Mouse (Mus musculus) heart, postnatal 36 days (tissue): ENCODE data around the gene Gm10375. TPM values are rescaled to one million over a fixed set of nuclear protein-coding genes. Genes with fewer than 3 reads are reported as not detected.
"Not testable (repeated sequence)": the region's sequence is repeated elsewhere in the genome, so short reads cannot be mapped to it uniquely, and the experiment has no call there.

Source experiments
- DNase-seq, 2 experiments: peaks; one replicate each; pipeline ENCODE4 v3.0.0; 2021 to 2022
- intact Hi-C: fragments of 180-260 bp; cut with DNase I; formaldehyde crosslinking; loops from one replicate; pipeline ENCODE4 v1.15.1; 2025
- total RNA-seq, 2 experiments: library from RNA; stranded (reverse); gene quantifications; 2 replicates each; pipeline ENCODE4 v1.2.3; 2021

Gene Gm10375
- not detected for total RNA-seq

GRCm38 (mm10) chr14:43607913-43608312, at the start of gene Gm10375:
Gm10375 (minus strand) TSS chr14:43608013.
- intact Hi-C loops, DNase-seq: not testable (repeated sequence)

DNA sequence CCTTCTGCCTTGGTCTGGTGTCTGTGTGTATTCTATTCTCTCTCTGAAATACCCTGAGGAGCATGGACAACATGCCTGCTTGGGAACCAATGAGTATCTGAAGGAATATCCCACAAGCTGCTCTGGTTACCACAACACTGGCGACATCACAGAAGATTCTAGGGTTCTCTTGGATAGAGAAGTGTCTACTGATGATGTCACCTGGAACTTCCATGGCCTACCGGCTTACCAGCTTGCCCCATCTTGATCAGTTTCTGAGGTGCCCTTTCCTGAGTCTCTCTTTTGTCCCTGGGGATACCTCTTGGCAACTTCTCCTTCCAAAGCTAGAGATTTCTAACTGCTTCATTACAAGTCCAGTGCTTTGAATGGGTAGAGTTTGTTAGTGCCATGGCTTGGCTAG, 28.8 kb downstream of the Gm10375 start, which contains the start of gene Gm17654:
Gene Gm17654, minus strand, starts transcription at position 101 of the 400 bp plus-strand sequence.
- DNase-seq, result not testable (repeated sequence)

GRCm38 (mm10) chr14:43577969-43578368, 29.8 kb downstream of the Gm10375 start:
- intact Hi-C loops, DNase-seq: not testable (repeated sequence)

More for the DNA sequence above, 28.8 kb downstream of the Gm10375 start, which contains the start of gene Gm17654:
- intact Hi-C loops, result not testable (repeated sequence)

Other genes with a start within 250 kb of the Gm10375 start
- gene Gm8138, start 191.7 kb downstream of the Gm10375 start, total RNA-seq, result not detected
- gene Gm5799, start 64.4 kb downstream of the Gm10375 start, total RNA-seq, result not detected
- gene Gm17654, start 28.9 kb downstream of the Gm10375 start, total RNA-seq, result not detected
- not detected for gene Gm8165, start 69.2 kb upstream of the Gm10375 start, total RNA-seq
- under 1 TPM; 0.38 to 0.44 TPM for gene Gm7324, start 89.8 kb upstream of the Gm10375 start, total RNA-seq
- not detected for gene Gm16506, start 119.5 kb upstream of the Gm10375 start, total RNA-seq
- not detected for gene Gm6526, start 139.9 kb upstream of the Gm10375 start, total RNA-seq
- gene Gm8180, start 176.7 kb upstream of the Gm10375 start, total RNA-seq, result not detected